Mouse (Mus musculus) G1E (cell line): Measurements from ENCODE around the gene Cnot2. TPM values are rescaled to one million over a fixed set of nuclear protein-coding genes. Genes with fewer than 3 reads are reported as not detected.

Source experiments
- ATAC-seq: 2 replicates; pipeline ENCODE4 v1.8.0; 2016; ENCODE audit warnings: mild to moderate bottlenecking; ENCODE audit not compliant: insufficient number of reproducible peaks, poor library complexity, low FRiP score, severe bottlenecking; ENCODE audit errors: extremely low read depth
- DNase-seq: peaks from one replicate; pipeline ENCODE4 v3.0.0; 2012; ENCODE audit warnings: low spot score
- H3K27me3 ChIP-seq: 2 replicates; pipeline ENCODE4 v1.6.1; 2012; ENCODE audit warnings: mild to moderate bottlenecking, low read length, inconsistent platforms; ENCODE audit not compliant: insufficient read depth
- H3K36me3 ChIP-seq: replicated peaks from 2 replicates; pipeline ENCODE3; 2012; ENCODE audit warnings: mild to moderate bottlenecking, inconsistent platforms
- H3K4me1 ChIP-seq: 2 replicates; pipeline ENCODE4 v1.6.1; 2012; ENCODE audit warnings: low read depth, low read length, inconsistent platforms, mixed read lengths; ENCODE audit not compliant: insufficient read depth
- H3K4me3 ChIP-seq: 2 replicates; pipeline ENCODE4 v1.5.1; 2012; ENCODE audit warnings: low read depth, mild to moderate bottlenecking, inconsistent platforms, low read length, moderate library complexity, mixed read lengths
- H3K9me3 ChIP-seq: replicated peaks from 2 replicates; pipeline ENCODE4 v1.6.1; 2012; ENCODE audit warnings: inconsistent platforms
- CTCF ChIP-seq: IDR thresholded peaks from 2 replicates; pipeline ENCODE4 v1.5.1; 2012; ENCODE audit warnings: low read depth, low read length, inconsistent platforms, mixed read lengths
- GATA1 ChIP-seq: IDR thresholded peaks from 2 replicates; pipeline ENCODE4 v1.6.1; 2012; ENCODE audit warnings: borderline replicate concordance, low read length, inconsistent platforms, mixed read lengths
- GATA2 ChIP-seq: IDR thresholded peaks from 2 replicates; pipeline ENCODE4 v1.6.1; 2012; ENCODE audit warnings: low read depth, low read length, inconsistent platforms, borderline replicate concordance
- POLR2AphosphoS5 ChIP-seq: IDR thresholded peaks from 2 replicates; pipeline ENCODE4 v1.6.1; 2012; ENCODE audit warnings: low read depth, low read length, inconsistent platforms; ENCODE audit not compliant: insufficient replicate concordance
- TAL1 ChIP-seq: conservative IDR thresholded peaks from 2 replicates; pipeline ENCODE4 v1.6.1; 2012; ENCODE audit warnings: low read depth, low read length, inconsistent platforms, mixed read lengths
- polyA plus RNA-seq: library from polyadenylated mRNA; stranded (reverse); fragments of >175 nt; gene quantifications from 2 replicates; pipeline ENCODE4 v1.2.3, GENCODE M21; 2012
- total RNA-seq, 2 experiments: library from RNA; stranded (forward) in 1 of 2; stranded (reverse) in 1 of 2; fragments of 200-1000 nt in 1 of 2; fragments of >200 nt in 1 of 2; fragmentation: Nextera tagmentation in 1 of 2; gene quantifications; 2 replicates each; pipeline ENCODE4 v1.2.3; 2014 to 2017

Gene Cnot2
- total and polyA plus RNA-seq, 3 experiments = 6.7 to 178 (median 136) TPM

GRCm38 (mm10) chr10:116473759-116474549 is 107.4 kb downstream of the Cnot2 start, which contains the start of gene Kcnmb4:
TSS of gene Kcnmb4 (minus strand) at chr10:116473878.
- Histone ChIP-seq H3K27me3 (peaks cover 12% of the 10 kb centered on the region), H3K9me3 (peaks cover 16% of the 10 kb centered on the region), H3K36me3 (no peaks in the 10 kb centered on the region), H3K4me1 (peaks cover 4% of the 10 kb centered on the region; the same call in 1 of the 2 replicates), H3K4me3 (peak within 1 kb of the TSS; percentile 63; the same call in 1 of the 2 replicates)
- no peak for ATAC-seq
- DNase-seq = no peak
- TF ChIP-seq TAL1 (no peak), GATA2 (no peak), CTCF (no peak), GATA1 (no peak), POLR2AphosphoS5 (no peak)

- Histone ChIP-seq H3K9me3 (peaks cover 16% of the 10 kb centered on the region), H3K4me1 (peaks cover 4% of the 10 kb centered on the region; the same call in 1 of the 2 replicates), H3K4me3 (peak overlapping the region; percentile 63; the same call in 1 of the 2 replicates), H3K36me3 (no peaks in the 10 kb centered on the region), H3K27me3 (peaks cover 12% of the 10 kb centered on the region)
- TF ChIP-seq GATA2 = no peak
- TF ChIP-seq CTCF = no peak
- TF ChIP-seq POLR2AphosphoS5 = no peak
- no peak for TF ChIP-seq TAL1
- no peak for TF ChIP-seq GATA1
- DNase-seq (no peak), ATAC-seq (no peak)
Measured at GRCm38 (mm10) chr10:116473071-116473758, 108.1 kb downstream of the Cnot2 start.

- ATAC-seq = no peak
- H3K4me1 ChIP-seq = peaks cover 4% of the 10 kb centered on the region
- H3K27me3 ChIP-seq = peaks cover 12% of the 10 kb centered on the region
- no peaks in the 10 kb centered on the region for H3K36me3 ChIP-seq
- no peak overlapping the region for H3K4me3 ChIP-seq
- DNase-seq = no peak
- TF ChIP-seq CTCF = no peak
- no peak for TF ChIP-seq GATA1
- TF ChIP-seq TAL1 = no peak
- TF ChIP-seq GATA2 = no peak
- TF ChIP-seq POLR2AphosphoS5 = no peak
- peaks cover 16% of the 10 kb centered on the region for H3K9me3 ChIP-seq
Measured at GRCm38 (mm10) chr10:116472579-116472978, 108.7 kb downstream of the Cnot2 start.

GRCm38 (mm10) chr10:116470306-116470925 is 110.9 kb downstream of the Cnot2 start:
- peaks cover 13% of the 10 kb centered on the region for H3K9me3 ChIP-seq
- no peak for ATAC-seq
- H3K4me3 ChIP-seq = no peak overlapping the region
- DNase-seq = no peak
- peaks cover 12% of the 10 kb centered on the region for H3K27me3 ChIP-seq
- peaks cover 4% of the 10 kb centered on the region for H3K4me1 ChIP-seq
- no peaks in the 10 kb centered on the region for H3K36me3 ChIP-seq
- no peak for TF ChIP-seq POLR2AphosphoS5
- TF ChIP-seq GATA1 = no peak
- TF ChIP-seq TAL1 = no peak
- TF ChIP-seq CTCF = no peak
- TF ChIP-seq GATA2 = no peak

- peaks cover 5% of the 10 kb centered on the region for H3K27me3 ChIP-seq
- H3K4me1 ChIP-seq = peaks cover 1% of the 10 kb centered on the region
- ATAC-seq = no peak
- H3K9me3 ChIP-seq = peaks cover 3% of the 10 kb centered on the region
- no peaks in the 10 kb centered on the region for H3K36me3 ChIP-seq
- TF ChIP-seq CTCF (no peak), GATA1 (no peak)
- DNase-seq = no peak
- no peak overlapping the region for H3K4me3 ChIP-seq
Measured at GRCm38 (mm10) chr10:116468094-116468493, 113.2 kb downstream of the Cnot2 start.

GRCm38 (mm10) chr10:116463753-116464345 is 117.5 kb downstream of the Cnot2 start:
- DNase-seq (no peak), ATAC-seq (no peak)
- no peak overlapping the region for H3K4me3 ChIP-seq
- H3K9me3 ChIP-seq = peaks cover 4% of the 10 kb centered on the region
- no peaks in the 10 kb centered on the region; the same call in 1 of the 2 replicates for H3K4me1 ChIP-seq
- H3K36me3 ChIP-seq = no peaks in the 10 kb centered on the region
- TF ChIP-seq GATA1 = no peak
- TF ChIP-seq POLR2AphosphoS5 = no peak
- TF ChIP-seq GATA2 = no peak
- no peak for TF ChIP-seq CTCF
- TF ChIP-seq TAL1 = no peak
- H3K27me3 ChIP-seq = no peaks in the 10 kb centered on the region
